Mouse (Mus musculus): ENCODE measurements around the gene Kcnj15.

Kcnj15 gene

GRCm38 (mm10) chr16:95257266-95257894 is at the start of gene Kcnj15:
Gene Kcnj15 (plus strand): TSS chr16:95257558.
- in situ Hi-C loops (cut with MboI), result no loop called here

DNA sequence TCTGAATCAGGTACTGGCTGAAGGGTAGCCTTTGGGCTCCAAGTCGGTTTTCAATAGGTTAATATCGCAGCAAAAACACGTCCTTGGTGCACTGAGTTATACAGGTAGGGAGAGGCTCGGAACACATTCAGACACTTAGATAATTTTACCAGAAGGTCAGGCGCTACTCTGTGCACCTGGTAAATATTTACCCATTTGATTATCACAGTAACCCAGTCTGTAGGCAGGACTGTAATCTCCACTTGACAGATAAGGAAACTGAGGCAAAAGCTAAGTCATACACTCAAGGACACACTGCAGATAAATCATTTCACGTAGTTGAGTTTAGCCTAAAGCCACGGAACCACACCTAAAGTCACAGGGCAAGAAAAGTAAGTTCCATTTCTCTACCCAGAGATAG is 49.1 kb upstream of the Kcnj15 start:
- in situ Hi-C loops (cut with MboI), result no loop called here

GRCm38 (mm10) chr16:95209011-95209466 is 48.3 kb upstream of the Kcnj15 start:
- in situ Hi-C loops (cut with MboI), result no loop called here

DNA sequence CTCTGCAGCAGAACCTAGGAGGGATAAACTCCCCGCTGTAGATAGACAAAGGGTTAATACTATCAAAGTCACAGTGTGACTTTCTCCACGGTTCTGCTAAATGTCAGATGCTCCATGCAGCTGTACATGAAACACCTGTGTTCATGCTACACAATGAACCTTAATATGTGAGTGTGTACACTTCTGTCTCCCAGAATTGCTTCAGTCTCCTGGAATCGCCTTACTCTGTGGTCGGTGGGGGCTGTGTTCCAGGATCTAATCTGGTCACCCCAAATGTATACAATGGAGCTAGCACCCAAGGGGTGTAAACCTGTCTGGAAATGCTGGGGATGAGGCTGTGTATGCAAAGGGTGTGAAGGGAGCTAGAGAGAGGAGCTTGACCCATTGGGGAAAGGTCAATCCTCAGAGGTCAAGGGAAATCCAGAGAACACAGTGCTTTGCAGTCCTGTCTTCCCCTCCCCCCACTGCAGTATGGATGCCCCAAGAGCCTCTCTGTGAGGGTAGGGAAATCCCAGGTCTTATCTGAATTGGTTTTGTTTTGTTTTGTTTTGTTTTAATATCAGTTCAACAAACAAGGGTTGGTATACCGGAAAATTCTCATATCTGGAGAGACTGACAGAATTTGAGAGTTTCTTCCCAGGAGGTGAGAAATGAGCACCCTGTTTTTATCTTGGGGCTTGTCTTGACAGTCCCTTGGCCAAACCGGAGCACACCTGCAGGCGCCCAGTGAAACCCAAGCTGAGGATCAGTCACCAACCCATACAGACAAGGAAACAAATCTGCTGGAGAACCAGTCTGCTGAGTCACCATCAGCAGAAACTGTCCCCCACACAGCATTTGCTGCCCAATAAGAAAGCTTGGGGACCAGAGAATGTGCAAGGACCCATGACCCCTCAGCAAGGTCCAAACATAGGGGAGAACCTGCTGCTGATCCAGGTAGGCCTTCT is 42.8 kb upstream of the Kcnj15 start:
- in situ Hi-C loops (cut with MboI), result no loop called here

GRCm38 (mm10) chr16:95215782-95216181 is 41.6 kb upstream of the Kcnj15 start:
- in situ Hi-C loops (cut with MboI), result no loop called here

GRCm38 (mm10) chr16:95216346-95216745 is 41.0 kb upstream of the Kcnj15 start:
- in situ Hi-C loops (cut with MboI), result no loop called here

DNA sequence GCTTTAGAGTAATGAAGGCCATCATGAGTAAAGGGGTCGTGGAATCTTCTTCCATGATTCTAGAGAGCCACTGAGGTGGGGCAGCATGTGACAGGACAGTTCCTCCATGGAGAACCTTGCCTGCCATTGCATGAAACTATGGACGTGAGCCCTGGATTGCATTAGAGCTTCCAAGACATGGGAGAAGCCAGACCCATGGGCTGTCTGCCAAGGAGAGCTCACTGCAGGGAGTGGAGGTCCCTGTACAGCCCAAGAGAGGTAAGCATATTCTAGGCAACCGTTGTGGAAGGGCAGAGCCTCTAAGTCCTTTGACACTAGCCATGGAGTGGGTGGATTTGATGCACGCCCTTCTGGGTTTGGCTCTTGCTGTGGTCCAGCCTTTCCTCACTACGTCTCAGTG is 40.5 kb upstream of the Kcnj15 start:
- in situ Hi-C loops (cut with MboI), result no loop called here

GRCm38 (mm10) chr16:95218783-95219182 is 38.6 kb upstream of the Kcnj15 start:
- in situ Hi-C loops (cut with MboI), result no loop called here

DNA sequence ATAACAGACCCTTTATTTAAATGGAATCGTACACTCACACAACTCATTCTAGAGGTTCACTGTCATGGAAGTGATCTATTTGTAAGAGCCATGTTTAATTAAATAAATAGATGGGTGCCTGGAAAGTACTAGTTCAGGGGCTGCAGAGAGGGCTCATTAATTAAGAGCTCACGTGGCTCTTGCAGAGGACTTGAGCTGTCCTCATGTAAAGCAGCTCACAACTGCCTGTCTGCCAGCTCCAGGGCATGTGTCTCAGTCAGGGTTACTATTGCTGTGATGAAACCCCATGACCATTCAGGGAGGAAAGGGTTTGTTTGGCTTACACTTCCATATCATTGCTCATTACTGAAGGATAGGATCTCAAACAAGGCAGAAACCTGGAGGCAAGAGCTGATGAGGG is 37.9 kb upstream of the Kcnj15 start:
- in situ Hi-C loops (cut with MboI), result no loop called here

- in situ Hi-C loops (cut with MboI), result no loop called here
Measured at GRCm38 (mm10) chr16:95221051-95221450, 36.3 kb upstream of the Kcnj15 start.

DNA sequence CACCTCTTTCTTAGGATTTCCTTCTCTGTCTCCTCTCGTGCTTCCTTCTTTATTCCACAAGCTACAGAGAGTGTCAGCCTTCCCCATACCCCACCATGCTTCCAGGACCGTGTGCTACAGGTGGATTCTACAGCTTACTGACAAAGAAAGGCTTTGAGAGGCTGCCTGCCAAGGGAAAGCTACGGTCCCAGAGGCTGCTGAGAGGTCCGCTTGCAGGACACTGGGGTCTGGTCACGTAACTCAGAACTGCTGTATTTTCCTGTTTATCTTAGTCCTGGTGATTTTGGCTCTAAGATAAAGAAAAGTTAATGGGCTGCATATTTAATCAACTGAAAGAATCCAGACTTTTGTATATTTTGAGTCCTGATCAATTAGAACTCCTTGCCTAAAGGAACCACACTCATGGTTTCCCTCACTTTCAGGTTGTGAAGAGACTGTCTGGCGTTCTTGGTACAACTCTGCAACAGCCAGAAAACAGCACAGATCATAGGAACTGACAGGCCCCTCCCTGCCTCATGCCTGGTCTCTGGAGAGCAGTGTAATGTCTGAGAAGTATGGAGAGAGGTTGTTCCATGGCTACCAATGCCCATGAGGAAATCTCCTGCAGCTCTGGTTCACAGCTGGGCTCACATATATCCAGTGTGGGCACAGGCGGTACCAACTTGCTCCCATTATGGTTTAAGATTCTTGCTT is 35.2 kb upstream of the Kcnj15 start:
- in situ Hi-C loops (cut with MboI), result no loop called here

DNA sequence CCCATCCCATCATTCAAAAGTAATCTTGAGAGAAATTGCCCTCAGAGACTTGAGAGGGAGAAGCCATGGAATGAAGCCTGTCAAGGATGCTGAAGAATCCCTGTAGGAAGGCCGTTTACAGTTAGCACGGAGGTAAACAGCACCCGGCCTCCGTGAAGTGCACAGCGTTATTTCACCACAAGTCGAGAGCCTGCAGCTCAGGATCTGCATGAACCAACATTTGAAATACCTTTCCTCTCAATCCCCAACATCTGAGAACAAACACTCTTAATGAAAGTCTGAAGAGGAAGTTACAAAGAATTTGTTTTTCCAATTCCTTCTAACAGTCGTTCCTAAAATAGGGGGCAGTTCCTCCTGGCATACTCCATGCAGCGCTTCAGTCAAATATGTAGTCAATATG is 33.9 kb upstream of the Kcnj15 start:
- in situ Hi-C loops (cut with MboI), result no loop called here

DNA sequence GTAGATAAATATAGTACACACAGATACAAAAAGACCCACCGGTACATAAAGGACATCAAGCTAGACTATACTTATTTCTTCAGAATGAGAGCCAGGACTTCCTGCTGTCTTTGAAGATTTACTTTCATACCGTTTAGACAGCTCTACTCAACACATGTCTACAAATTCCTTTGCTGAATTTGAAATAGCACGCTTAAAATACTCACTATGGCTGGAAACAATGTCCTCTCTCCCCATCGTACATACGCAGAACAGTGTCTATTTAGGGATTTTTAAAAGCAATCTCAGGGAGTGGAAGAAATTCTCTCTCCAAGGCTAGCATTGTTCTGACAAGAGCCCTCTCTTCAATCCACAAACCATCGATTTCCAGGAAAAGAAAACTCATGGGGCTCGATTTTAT is 32.1 kb upstream of the Kcnj15 start:
- in situ Hi-C loops (cut with MboI), result no loop called here

DNA sequence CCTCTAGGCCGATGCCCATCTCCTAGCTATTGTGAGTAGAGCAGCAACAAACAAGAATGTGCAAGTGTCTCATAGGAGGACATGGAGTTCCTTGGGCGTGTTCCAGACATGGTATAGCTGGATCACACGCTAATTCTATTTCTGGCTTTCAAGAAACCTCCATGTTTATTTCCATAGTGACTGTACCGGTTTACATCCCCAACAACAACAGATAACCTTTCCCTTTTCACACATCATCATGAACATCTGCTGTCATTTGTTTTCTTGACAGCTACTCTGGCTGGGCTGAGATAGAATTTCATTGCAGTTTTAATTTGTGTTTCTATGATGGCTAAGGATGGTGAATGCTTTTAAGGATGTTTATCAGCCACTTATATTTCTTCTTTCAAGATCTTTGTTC is 25.6 kb upstream of the Kcnj15 start:
- in situ Hi-C loops (cut with MboI), result no loop called here

- in situ Hi-C loops (cut with MboI), result no loop called here
Measured at GRCm38 (mm10) chr16:95234891-95235548, 22.3 kb upstream of the Kcnj15 start.

- in situ Hi-C loops (cut with MboI), result no loop called here
Measured at GRCm38 (mm10) chr16:95239209-95239925, 18.0 kb upstream of the Kcnj15 start.

GRCm38 (mm10) chr16:95240688-95241087 is 16.7 kb upstream of the Kcnj15 start:
- in situ Hi-C loops (cut with MboI), result no loop called here

DNA sequence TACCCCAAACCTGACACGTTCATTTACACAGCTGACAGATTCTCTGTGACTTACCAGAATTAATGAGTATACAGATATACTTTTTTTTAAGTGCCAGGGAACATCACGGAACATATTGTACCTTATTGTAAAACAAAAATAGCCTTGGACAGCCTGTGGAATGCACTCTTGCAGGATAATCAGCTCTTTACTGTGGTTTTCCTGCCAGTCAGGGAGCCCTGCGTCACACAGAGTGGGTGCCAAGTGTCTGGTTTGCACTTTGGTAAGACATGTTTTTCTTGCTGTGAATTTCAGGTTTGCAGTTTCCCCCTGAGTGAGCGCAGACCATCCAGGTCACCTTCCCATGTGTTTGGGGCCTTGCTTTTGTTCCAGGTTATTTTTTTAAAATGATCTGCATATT is 15.8 kb upstream of the Kcnj15 start:
- in situ Hi-C loops (cut with MboI), result no loop called here

GRCm38 (mm10) chr16:95242114-95242513 is 15.2 kb upstream of the Kcnj15 start:
- in situ Hi-C loops (cut with MboI), result no loop called here

- in situ Hi-C loops (cut with MboI), result no loop called here
Measured at GRCm38 (mm10) chr16:95243401-95243800, 14.0 kb upstream of the Kcnj15 start.

GRCm38 (mm10) chr16:95244626-95245303 is 12.6 kb upstream of the Kcnj15 start:
- in situ Hi-C loops (cut with MboI), result no loop called here

Measured in mature B cell (primary cell).